Mouse (Mus musculus): ENCODE measurements around the gene Nde1. TPM values are rescaled to one million over a fixed set of nuclear protein-coding genes. Genes with fewer than 3 reads are reported as not detected.

Nde1 gene
- polyA plus RNA-seq (2015; fragmentation: Nextera tagmentation; extraction: Ambion mirVana), result 33.4 and 37.7 TPM in 2 replicates

GRCm38 (mm10) chr16:14162988-14163416 lies at the start of gene Nde1, which contains the start of gene Marf1:
Gene Nde1 (plus strand): TSS chr16:14163275.
Gene Marf1 (minus strand): TSS chr16:14163351.
- Histone ChIP-seq H3K4me1 (replicated peaks) (peaks cover 27% of the 10 kb centered on the region), H3K27me3 (no peaks in the 10 kb centered on the region), H3K4me2 (peak within 1 kb of the TSS; percentile 82), H3K36me3 (no peaks in the 10 kb centered on the region), H3K9ac (peak within 1 kb of the TSS; percentile 83), H3K4me3 (peak within 1 kb of the TSS; percentile 67), H3K27ac (replicated peaks) (peak within 1 kb of the TSS; percentile 70), H3K9me3 (no peaks in the 10 kb centered on the region)
- WGBS, result under 1% methylated on average over 40 of the region's 43 CpGs
- peak; percentile 51 for ATAC-seq (ENCODE audit: low read depth)

- Histone ChIP-seq H3K4me2 (no peak overlapping the region), H3K27me3 (no peaks in the 10 kb centered on the region), H3K4me3 (no peak overlapping the region), H3K27ac (replicated peaks) (no peak overlapping the region), H3K9me3 (no peaks in the 10 kb centered on the region), H3K36me3 (peaks cover 75% of the 10 kb centered on the region), H3K9ac (no peak overlapping the region), H3K4me1 (replicated peaks) (no peaks in the 10 kb centered on the region)
- 92% methylated on average over 2 of the region's 2 CpGs for WGBS
- no peak for ATAC-seq (ENCODE audit: low read depth)
Observed at GRCm38 (mm10) chr16:14117299-14117698, 45.8 kb upstream of the Nde1 start.

- Histone ChIP-seq H3K36me3 (peaks cover 81% of the 10 kb centered on the region), H3K4me2 (no peak overlapping the region), H3K27me3 (no peaks in the 10 kb centered on the region), H3K9ac (no peak overlapping the region), H3K4me1 (replicated peaks) (no peaks in the 10 kb centered on the region), H3K9me3 (no peaks in the 10 kb centered on the region), H3K4me3 (no peak overlapping the region), H3K27ac (replicated peaks) (no peak overlapping the region)
- WGBS, result 95% methylated on average over 5 of the region's 5 CpGs
- ATAC-seq (ENCODE audit: low read depth), result no peak
Observed at GRCm38 (mm10) chr16:14120941-14121340, 42.1 kb upstream of the Nde1 start.

- H3K36me3 ChIP-seq, result peaks cover 82% of the 10 kb centered on the region
- no peak overlapping the region for H3K27ac ChIP-seq (replicated peaks)
- H3K9ac ChIP-seq, result no peak overlapping the region
- H3K9me3 ChIP-seq, result no peaks in the 10 kb centered on the region
- H3K4me1 ChIP-seq (replicated peaks), result no peaks in the 10 kb centered on the region
- H3K27me3 ChIP-seq, result no peaks in the 10 kb centered on the region
- no peak overlapping the region for H3K4me3 ChIP-seq
- WGBS, result 96% methylated on average over 7 of the region's 7 CpGs
- no peak overlapping the region for H3K4me2 ChIP-seq
- ATAC-seq (ENCODE audit: low read depth), result no peak
Observed at GRCm38 (mm10) chr16:14121563-14121962, 41.5 kb upstream of the Nde1 start.

- Histone ChIP-seq H3K4me1 (replicated peaks) (no peaks in the 10 kb centered on the region), H3K4me3 (no peak overlapping the region), H3K27ac (replicated peaks) (no peak overlapping the region), H3K9ac (no peak overlapping the region), H3K9me3 (no peaks in the 10 kb centered on the region), H3K36me3 (peaks cover 80% of the 10 kb centered on the region), H3K27me3 (no peaks in the 10 kb centered on the region), H3K4me2 (no peak overlapping the region)
- no peak for ATAC-seq (ENCODE audit: low read depth)
Observed at GRCm38 (mm10) chr16:14122586-14122985, 40.5 kb upstream of the Nde1 start.

GRCm38 (mm10) chr16:14123901-14124300 lies 39.2 kb upstream of the Nde1 start:
- H3K9me3 ChIP-seq, result no peaks in the 10 kb centered on the region
- ATAC-seq (ENCODE audit: low read depth), result no peak
- H3K4me3 ChIP-seq, result no peak overlapping the region
- H3K9ac ChIP-seq, result no peak overlapping the region
- no peaks in the 10 kb centered on the region for H3K27me3 ChIP-seq
- H3K27ac ChIP-seq (replicated peaks), result no peak overlapping the region
- WGBS, result 80% methylated on average over 2 of the region's 2 CpGs
- no peak overlapping the region for H3K4me2 ChIP-seq
- peaks cover 91% of the 10 kb centered on the region for H3K36me3 ChIP-seq
- no peaks in the 10 kb centered on the region for H3K4me1 ChIP-seq (replicated peaks)

GRCm38 (mm10) chr16:14124709-14125108 lies 38.4 kb upstream of the Nde1 start:
- ATAC-seq (ENCODE audit: low read depth), result no peak
- Histone ChIP-seq H3K9me3 (no peaks in the 10 kb centered on the region), H3K36me3 (peaks cover 96% of the 10 kb centered on the region), H3K9ac (no peak overlapping the region), H3K27me3 (no peaks in the 10 kb centered on the region), H3K27ac (replicated peaks) (no peak overlapping the region), H3K4me1 (replicated peaks) (no peaks in the 10 kb centered on the region), H3K4me3 (no peak overlapping the region), H3K4me2 (no peak overlapping the region)
- WGBS, result 93% methylated on average over 7 of the region's 7 CpGs

GRCm38 (mm10) chr16:14125253-14125652 lies 37.8 kb upstream of the Nde1 start:
- Histone ChIP-seq H3K4me2 (no peak overlapping the region), H3K27me3 (no peaks in the 10 kb centered on the region), H3K4me1 (replicated peaks) (no peaks in the 10 kb centered on the region), H3K9ac (no peak overlapping the region), H3K9me3 (no peaks in the 10 kb centered on the region), H3K4me3 (no peak overlapping the region), H3K27ac (replicated peaks) (no peak overlapping the region), H3K36me3 (peaks cover 98% of the 10 kb centered on the region)
- 100% methylated on average over 1 of the region's 1 CpGs for whole genome bisulfite sequencing
- no peak for ATAC-seq (ENCODE audit: low read depth)

GRCm38 (mm10) chr16:14128977-14129376 lies 34.1 kb upstream of the Nde1 start:
- Histone ChIP-seq H3K4me3 (no peak overlapping the region), H3K36me3 (peaks cover 97% of the 10 kb centered on the region)
- no peak for ATAC-seq (ENCODE audit: low read depth)

GRCm38 (mm10) chr16:14130796-14131195 lies 32.3 kb upstream of the Nde1 start:
- ATAC-seq (ENCODE audit: low read depth), result no peak
- Histone ChIP-seq H3K36me3 (peaks cover 97% of the 10 kb centered on the region), H3K27ac (replicated peaks) (no peak overlapping the region), H3K9ac (no peak overlapping the region), H3K9me3 (no peaks in the 10 kb centered on the region), H3K4me1 (replicated peaks) (no peaks in the 10 kb centered on the region), H3K27me3 (no peaks in the 10 kb centered on the region), H3K4me2 (no peak overlapping the region), H3K4me3 (no peak overlapping the region)
- WGBS, result 94% methylated on average over 7 of the region's 7 CpGs

More at GRCm38 (mm10) chr16:14128977-14129376, 34.1 kb upstream of the Nde1 start:
- no peak overlapping the region for H3K4me2 ChIP-seq
- no peak overlapping the region for H3K27ac ChIP-seq (replicated peaks)
- no peaks in the 10 kb centered on the region for H3K4me1 ChIP-seq (replicated peaks)
- no peaks in the 10 kb centered on the region for H3K27me3 ChIP-seq
- H3K9me3 ChIP-seq, result no peaks in the 10 kb centered on the region
- no peak overlapping the region for H3K9ac ChIP-seq

- WGBS, result 92% methylated on average over 3 of the region's 3 CpGs
- H3K4me3 ChIP-seq, result no peak overlapping the region
- no peak overlapping the region for H3K27ac ChIP-seq (replicated peaks)
- peaks cover 97% of the 10 kb centered on the region for H3K36me3 ChIP-seq
- no peaks in the 10 kb centered on the region for H3K9me3 ChIP-seq
- H3K4me1 ChIP-seq (replicated peaks), result no peaks in the 10 kb centered on the region
- H3K9ac ChIP-seq, result no peak overlapping the region
- no peak overlapping the region for H3K4me2 ChIP-seq
- no peak for ATAC-seq (ENCODE audit: low read depth)
- no peaks in the 10 kb centered on the region for H3K27me3 ChIP-seq
Observed at GRCm38 (mm10) chr16:14131376-14131775, 31.7 kb upstream of the Nde1 start.

- Histone ChIP-seq H3K9me3 (no peaks in the 10 kb centered on the region), H3K4me2 (no peak overlapping the region), H3K36me3 (peaks cover 97% of the 10 kb centered on the region), H3K27ac (replicated peaks) (no peak overlapping the region), H3K27me3 (no peaks in the 10 kb centered on the region), H3K4me3 (no peak overlapping the region), H3K9ac (no peak overlapping the region), H3K4me1 (replicated peaks) (no peaks in the 10 kb centered on the region)
- ATAC-seq (ENCODE audit: low read depth), result no peak
- WGBS, result 89% methylated on average over 5 of the region's 5 CpGs
Observed at GRCm38 (mm10) chr16:14131838-14132237, 31.2 kb upstream of the Nde1 start.

GRCm38 (mm10) chr16:14135014-14135413 lies 28.1 kb upstream of the Nde1 start:
- no peak for ATAC-seq (ENCODE audit: low read depth)
- Histone ChIP-seq H3K27ac (replicated peaks) (no peak overlapping the region), H3K27me3 (no peaks in the 10 kb centered on the region), H3K4me2 (no peak overlapping the region), H3K4me1 (replicated peaks) (no peaks in the 10 kb centered on the region), H3K9ac (no peak overlapping the region), H3K36me3 (peaks cover 96% of the 10 kb centered on the region), H3K9me3 (no peaks in the 10 kb centered on the region), H3K4me3 (no peak overlapping the region)
- WGBS, result 94% methylated on average over 2 of the region's 2 CpGs

Data from neural tube, embryonic 13.5 days (tissue).